Mouse (Mus musculus) heart, embryonic 14.5 days (tissue): ENCODE data around the gene Cpsf4l. TPM values are rescaled to one million over a fixed set of nuclear protein-coding genes. Genes with fewer than 3 reads are reported as not detected.

Experiments used
- ATAC-seq: fragments of 200-750 bp; cut with Nextera tagmentation; 2 replicates; pipeline ENCODE4 v1.8.0; 2017; ENCODE audit warnings: low read depth, moderate TSS enrichment; ENCODE audit not compliant: insufficient number of reproducible peaks, insufficient read depth, low FRiP score
- H3K27ac ChIP-seq, 2 experiments: fragments of 200-500 bp in 1 of 2; fragments of 300-500 bp in 1 of 2; sonication (generic) in 1 of 2; replicated peaks in 1 of 2; 2 replicates each; pipeline ENCODE4 v1.5.1; 2012 to 2014; ENCODE audit warnings: low read depth in 2 of 2, low read length in 2 of 2, control low read depth in 1 of 2, mild to moderate bottlenecking in 1 of 2, mixed read lengths in 1 of 2; ENCODE audit not compliant: control insufficient read depth in 1 of 2, insufficient read depth in 1 of 2
- H3K27me3 ChIP-seq: fragments of 300-500 bp; sonication (generic); 2 replicates; pipeline ENCODE4 v1.6.1; 2014; ENCODE audit warnings: mild to moderate bottlenecking, low read length, control low read depth; ENCODE audit not compliant: control insufficient read depth, insufficient read depth
- H3K36me3 ChIP-seq: fragments of 300-500 bp; sonication (generic); 2 replicates; pipeline ENCODE4 v1.6.1; 2014; ENCODE audit warnings: mild to moderate bottlenecking, control low read depth, low read length, mixed read lengths; ENCODE audit not compliant: control insufficient read depth, insufficient read depth
- H3K4me1 ChIP-seq, 2 experiments: fragments of 200-500 bp in 1 of 2; fragments of 300-500 bp in 1 of 2; sonication (generic) in 1 of 2; 2 replicates each; pipeline ENCODE4 v1.6.1; 2012 to 2014; ENCODE audit warnings: low read length in 2 of 2, control low read depth in 1 of 2, mixed read lengths in 1 of 2; ENCODE audit not compliant: control insufficient read depth in 2 of 2, insufficient read depth in 2 of 2
- H3K4me2 ChIP-seq: fragments of 300-500 bp; sonication (generic); 2 replicates; pipeline ENCODE4 v1.6.1; 2014; ENCODE audit warnings: mild to moderate bottlenecking, low read length
- H3K4me3 ChIP-seq, 2 experiments: fragments of 200-500 bp in 1 of 2; fragments of 300-500 bp in 1 of 2; sonication (generic) in 1 of 2; 2 replicates each; pipeline ENCODE4 v1.5.1; 2012 to 2014; ENCODE audit warnings: low read length in 2 of 2, mild to moderate bottlenecking in 2 of 2, control low read depth in 1 of 2, low read depth in 1 of 2, moderate library complexity in 1 of 2; ENCODE audit not compliant: control insufficient read depth in 1 of 2, insufficient read depth in 1 of 2
- H3K9ac ChIP-seq: fragments of 300-500 bp; sonication (generic); 2 replicates; pipeline ENCODE4 v1.6.1; 2014; ENCODE audit warnings: mild to moderate bottlenecking, low read length
- H3K9me3 ChIP-seq: fragments of 300-500 bp; sonication (generic); 2 replicates; pipeline ENCODE4 v1.6.1; 2016; ENCODE audit warnings: low read length, control low read depth; ENCODE audit not compliant: control insufficient read depth
- WGBS: fragments of 180-500 bp; shearing (Covaris S2); extraction: QIAGEN DNeasy Blood & Tissue Kit; methylation state at CpG from one replicate; pipeline ENCODE4 v1.1.7; 2014; 5-methylcytosine and 5-hydroxymethylcytosine counted together
- polyA plus RNA-seq: library from polyadenylated mRNA; unstranded; fragments of >200 nt; fragmentation: Nextera tagmentation; extraction: Ambion mirVana; gene quantifications from 2 replicates; pipeline ENCODE4 v1.2.1, GENCODE M21; 2014

The Cpsf4l gene
- polyA plus RNA-seq, 1 experiment from 2014 or later: 0.19 TPM

DNA sequence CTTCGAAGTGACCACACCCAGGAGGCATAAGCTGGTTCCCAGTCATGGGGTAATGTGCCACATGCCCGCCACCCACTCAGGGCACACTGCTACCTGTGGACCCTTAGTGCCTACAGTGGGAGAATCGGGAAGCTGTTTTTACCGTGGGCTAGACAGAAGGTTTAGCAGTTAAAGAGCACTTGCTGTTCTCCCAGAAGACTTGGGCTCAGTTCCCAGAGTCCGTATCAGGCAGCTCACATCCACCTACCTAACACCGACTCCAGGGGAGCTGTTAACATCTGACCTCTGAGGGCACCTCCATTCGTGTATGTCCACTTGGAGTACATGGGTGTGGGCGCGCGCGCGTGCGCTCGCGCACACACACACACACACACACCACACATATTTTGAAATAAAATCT lies 55.7 kb downstream of the Cpsf4l start:
- Histone ChIP-seq H3K36me3 (peaks cover 73% of the 10 kb centered on the region), H3K9me3 (no peaks in the 10 kb centered on the region), H3K27ac (no peak overlapping the region), H3K4me1 (peaks cover 0 to 9% of the 10 kb centered on the region in 2 experiments; a peak in 2 of 4 replicates), H3K27me3 (no peaks in the 10 kb centered on the region), H3K4me3 (no peak overlapping the region), H3K9ac (no peak overlapping the region), H3K4me2 (no peak overlapping the region)
- no peak for ATAC-seq
- WGBS: 92% methylated on average over 15 of the region's 15 CpGs

DNA sequence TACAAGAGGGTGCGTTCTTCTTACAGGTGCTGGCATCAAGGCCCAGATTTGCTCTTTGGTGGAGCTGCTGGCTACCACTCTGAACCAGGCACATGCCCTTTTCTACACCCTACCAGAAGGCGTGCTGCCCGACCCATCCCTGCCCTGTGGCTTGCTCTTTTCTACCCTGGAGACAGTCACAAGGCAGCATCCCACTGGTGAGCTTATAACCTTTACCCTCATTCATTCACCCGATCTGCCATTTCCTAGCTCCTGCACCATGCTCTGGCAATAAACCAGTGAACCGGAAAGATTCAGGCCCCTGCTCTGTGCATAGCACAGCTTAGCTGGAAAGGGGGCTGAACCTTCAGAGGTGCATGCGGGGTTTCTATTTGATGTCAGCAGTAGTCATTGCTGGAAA lies 57.3 kb downstream of the Cpsf4l start:
- ATAC-seq: no peak
- Histone ChIP-seq H3K27me3 (no peaks in the 10 kb centered on the region), H3K4me2 (no peak overlapping the region), H3K36me3 (peaks cover 57% of the 10 kb centered on the region), H3K9me3 (no peaks in the 10 kb centered on the region), H3K9ac (no peak overlapping the region), H3K4me3 (no peak overlapping the region), H3K27ac (no peak overlapping the region), H3K4me1 (peaks cover 4 to 14% of the 10 kb centered on the region in 2 experiments)
- 94% methylated on average over 6 of the region's 6 CpGs for WGBS

DNA sequence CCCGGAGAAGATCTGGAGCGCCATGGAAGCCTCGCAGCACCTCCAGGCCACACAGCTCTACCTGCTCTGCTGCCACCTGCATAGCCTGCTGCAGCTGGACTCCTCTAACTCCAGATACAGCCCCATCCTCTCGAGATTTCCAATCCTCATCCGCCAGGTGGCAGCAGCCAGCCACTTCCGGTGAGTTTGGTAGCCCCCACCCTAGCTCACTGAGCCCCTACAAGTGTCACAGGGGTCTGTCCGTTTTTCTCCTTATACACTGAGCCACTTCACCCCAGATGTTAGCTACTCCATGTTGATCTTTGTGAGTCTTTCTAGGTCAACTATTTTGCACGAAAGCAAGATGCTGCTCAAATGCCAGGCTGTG lies 57.9 kb downstream of the Cpsf4l start:
- Histone ChIP-seq H3K9ac (no peak overlapping the region), H3K9me3 (no peaks in the 10 kb centered on the region), H3K27ac (no peak overlapping the region), H3K36me3 (peaks cover 51% of the 10 kb centered on the region), H3K4me2 (no peak overlapping the region), H3K4me3 (no peak overlapping the region), H3K4me1 (peaks cover 4 to 14% of the 10 kb centered on the region in 2 experiments), H3K27me3 (no peaks in the 10 kb centered on the region)
- WGBS: 55% methylated on average over 8 of the region's 8 CpGs
- no peak for ATAC-seq

- WGBS: 69% methylated on average over 22 of the region's 22 CpGs
- Histone ChIP-seq H3K27me3 (no peaks in the 10 kb centered on the region), H3K27ac (no peak overlapping the region), H3K4me3 (no peak overlapping the region), H3K36me3 (peaks cover 46% of the 10 kb centered on the region), H3K4me1 (peaks cover 4 to 14% of the 10 kb centered on the region in 2 experiments), H3K4me2 (no peak overlapping the region), H3K9ac (no peak overlapping the region), H3K9me3 (no peaks in the 10 kb centered on the region)
- ATAC-seq: no peak
These were observed 58.5 kb downstream of the Cpsf4l start for GRCm38 (mm10) chr11:113651206-113651906.

GRCm38 (mm10) chr11:113649353-113650210 lies 60.2 kb downstream of the Cpsf4l start, which contains the start of gene Slc39a11:
Slc39a11 (minus strand) TSS chr11:113650079.
- Histone ChIP-seq H3K36me3 (peaks cover 28% of the 10 kb centered on the region), H3K9me3 (no peaks in the 10 kb centered on the region), H3K27ac (peak within 1 kb of the TSS; percentile 60 to 80), H3K4me3 (peak within 1 kb of the TSS; percentile 74 to 98), H3K4me1 (peaks cover 4 to 14% of the 10 kb centered on the region in 2 experiments), H3K9ac (peak within 1 kb of the TSS; percentile 97), H3K27me3 (no peaks in the 10 kb centered on the region), H3K4me2 (peak within 1 kb of the TSS; percentile 84)
- under 1% methylated on average over 70 of the region's 91 CpGs for whole genome bisulfite sequencing
- peak; percentile 60; the same call in 1 of the 2 replicates for ATAC-seq

- 40% methylated on average over 26 of the region's 26 CpGs for WGBS
- Histone ChIP-seq H3K27ac (peak within 1 kb of the TSS; percentile 60 to 80), H3K4me1 (peaks cover 4 to 14% of the 10 kb centered on the region in 2 experiments), H3K4me2 (peak within 1 kb of the TSS; percentile 84), H3K9me3 (no peaks in the 10 kb centered on the region), H3K4me3 (peak within 1 kb of the TSS; percentile 74 to 98), H3K27me3 (no peaks in the 10 kb centered on the region), H3K9ac (peak within 1 kb of the TSS; percentile 97), H3K36me3 (peaks cover 20% of the 10 kb centered on the region)
- ATAC-seq: no peak
These were observed 61.0 kb downstream of the Cpsf4l start, which contains the start of gene Cog1 for GRCm38 (mm10) chr11:113648690-113649352. Cog1 (plus strand) TSS chr11:113649169.
